Comparison of ENCODE assay signal across 8 mouse cellular contexts in the genomic region with DNA sequence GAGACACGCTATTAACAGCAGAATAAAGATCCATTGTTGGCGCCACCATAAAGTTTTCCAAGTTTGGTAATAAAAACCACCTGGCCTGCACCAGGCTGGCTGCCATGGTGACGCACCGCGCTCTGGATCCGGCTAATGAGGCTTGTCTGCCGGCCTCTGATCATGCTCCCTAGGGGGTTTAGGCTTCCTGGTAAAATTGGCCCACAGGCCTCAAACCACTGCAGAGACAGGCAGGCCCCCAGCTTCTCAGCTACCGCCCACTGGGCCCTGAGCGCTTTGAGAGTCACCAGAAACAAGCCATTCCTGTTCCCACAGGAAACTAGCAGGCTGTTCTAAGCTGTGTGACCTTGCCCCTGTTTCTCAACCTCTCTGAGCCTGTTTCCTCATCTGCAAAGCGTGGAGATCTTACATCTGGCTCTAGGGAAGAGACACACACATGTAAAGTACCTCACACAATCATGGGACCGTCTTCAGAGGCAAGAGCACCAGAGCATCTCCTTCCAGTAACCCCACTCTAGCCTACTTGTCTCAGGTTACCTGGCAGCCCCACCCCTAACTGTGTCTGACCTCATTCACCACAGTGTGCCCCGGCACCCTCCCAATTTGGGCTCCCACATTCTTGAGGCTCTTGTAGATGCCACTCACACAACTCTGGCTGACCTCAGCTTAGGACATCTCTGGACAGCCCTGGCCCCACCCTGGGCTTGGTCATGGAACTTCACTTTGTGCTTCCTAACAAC.
DNase-seq lines count a peak whose midpoint lies in the region; ATAC-seq and TF ChIP-seq lines count a peak whose summit lies in the region.

No protein-coding gene starts in this region.

- no peak for ATAC-seq in midbrain, postnatal 0 days (ENCODE audit: low FRiP score)

- H3K9ac ChIP-seq in midbrain, postnatal 0 days (replicated peaks; ENCODE audit: low read length, poor library complexity, severe bottlenecking): no peak overlapping the region

- peak; percentile 36 for DNase-seq in midbrain, embryonic 10.5 days (ENCODE audit: low spot score)
- DNase-seq in midbrain, postnatal 0 days (ENCODE audit: low spot score): no peak
- peak; percentile 69 for DNase-seq in embryo, embryonic 9.5 days (ENCODE audit: extremely low spot score)
- peak; percentile 55 for DNase-seq in heart, postnatal 4 days
- DNase-seq in layer of hippocampus, postnatal 25 days (ENCODE audit: extremely low spot score in 1 of 2, low spot score in 1 of 2): peak; percentile 22 to 34
- no peak for DNase-seq in cerebellum, postnatal 4 days (ENCODE audit: low spot score in 2 of 2)
- no peak for DNase-seq in right cerebral cortex, postnatal 14 days
- DNase-seq in left cerebral cortex, adult 9 months (ENCODE audit: low spot score in 2 of 2): no peak

- H3K4me1 ChIP-seq in midbrain, embryonic 10.5 days: peaks cover 49% of the 10 kb centered on the region
- H3K4me1 ChIP-seq in midbrain, postnatal 0 days (ENCODE audit: insufficient read depth, low read length): peaks cover 3% of the 10 kb centered on the region; the same call in 1 of the 2 replicates

- H3K27ac ChIP-seq in midbrain, embryonic 10.5 days (replicated peaks): no peak overlapping the region
- no peak overlapping the region for H3K27ac ChIP-seq in midbrain, postnatal 0 days (ENCODE audit: low read depth, low read length)

- H3K4me3 ChIP-seq in midbrain, embryonic 10.5 days: no peak overlapping the region
- H3K4me3 ChIP-seq in midbrain, postnatal 0 days (ENCODE audit: low read depth, low read length): no peak overlapping the region

- TF ChIP-seq CTCF in midbrain, postnatal 0 days (IDR thresholded peaks at IDR 0.05): no peak

- no peaks in the 10 kb centered on the region for H3K9me3 ChIP-seq in midbrain, embryonic 10.5 days (replicated peaks)
- no peaks in the 10 kb centered on the region for H3K9me3 ChIP-seq in midbrain, postnatal 0 days (ENCODE audit: low read length)

- H3K27me3 ChIP-seq in midbrain, embryonic 10.5 days (ENCODE audit: low read depth, poor library complexity, severe bottlenecking): peaks cover 15% of the 10 kb centered on the region
- H3K27me3 ChIP-seq in midbrain, postnatal 0 days (ENCODE audit: insufficient read depth, low read length): no peaks in the 10 kb centered on the region

- WGBS in midbrain, embryonic 10.5 days: 51% methylated on average over 12 of the region's 12 CpGs
- WGBS in midbrain, postnatal 0 days: 38% methylated on average over 12 of the region's 12 CpGs

- H3K36me3 ChIP-seq in midbrain, embryonic 10.5 days: no peaks in the 10 kb centered on the region
- no peaks in the 10 kb centered on the region for H3K36me3 ChIP-seq in midbrain, postnatal 0 days (ENCODE audit: insufficient read depth, low read length)

- H3K4me2 ChIP-seq in midbrain, postnatal 0 days (ENCODE audit: low read depth, low read length, poor library complexity, severe bottlenecking): no peak overlapping the region

Comparison
In these comparisons a context has a peak if more than half of its experiments do, and no peak if none do; other contexts are left out.
1. DNase-seq: peak in midbrain, embryonic 10.5 days (single experiment), embryo, embryonic 9.5 days (single experiment), heart, postnatal 4 days (single experiment) and layer of hippocampus, postnatal 25 days (2 of 2); none in midbrain, postnatal 0 days (single experiment), cerebellum, postnatal 4 days (0 of 2), right cerebral cortex, postnatal 14 days (single experiment) and left cerebral cortex, adult 9 months (0 of 2).